Mouse (Mus musculus): Measurements from ENCODE around the gene Fcgr3. TPM values are rescaled to one million over a fixed set of nuclear protein-coding genes. Genes with fewer than 3 reads are reported as not detected.
A peak's percentile ranks its signal among the peaks of the same experiment; 100 is the strongest.

Gene Fcgr3
- polyA plus RNA-seq, 1 experiment from 2014 or later, result 4.3 TPM

DNA sequence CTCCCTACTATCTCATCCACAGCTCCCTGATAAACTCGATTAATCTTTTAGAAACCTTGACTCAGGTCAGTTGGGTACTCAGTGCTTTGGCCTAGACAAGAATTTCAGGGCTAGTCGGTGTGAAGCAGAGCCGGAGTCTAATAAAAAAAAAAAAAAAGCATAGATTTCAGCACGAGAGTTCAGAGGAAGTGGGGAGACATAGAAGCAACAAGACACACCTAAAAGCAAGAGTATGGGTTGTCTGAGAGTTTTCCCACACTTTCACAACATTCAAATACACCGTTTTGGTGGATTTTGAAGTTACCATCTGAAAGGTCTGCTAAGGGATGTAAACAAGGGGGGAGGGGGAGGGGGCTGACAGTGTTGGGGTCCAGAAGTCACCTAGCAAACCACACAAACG is 59.7 kb downstream of the Fcgr3 start:
- Histone ChIP-seq H3K27ac (ENCODE audit: low read depth, low read length) (no peak overlapping the region), H3K9me3 (ENCODE audit: control insufficient read depth, low read length) (no peaks in the 10 kb centered on the region), H3K36me3 (ENCODE audit: control insufficient read depth, insufficient read depth, low read length) (no peaks in the 10 kb centered on the region), H3K4me2 (ENCODE audit: low read depth, low read length, severe bottlenecking) (no peak overlapping the region), H3K4me3 (ENCODE audit: low read depth, low read length) (no peak overlapping the region), H3K9ac (ENCODE audit: low read length) (no peak overlapping the region), H3K27me3 (ENCODE audit: control insufficient read depth, insufficient read depth, low read length) (no peaks in the 10 kb centered on the region), H3K4me1 (replicated peaks; ENCODE audit: control insufficient read depth, insufficient read depth, low read length) (no peaks in the 10 kb centered on the region)
- DNase-seq (ENCODE audit: low spot score), result no peak
- ATAC-seq (replicated peaks; ENCODE audit: low FRiP score), result no peak
- 75% methylated on average over 6 of the region's 6 CpGs for WGBS

Small RNAs within 50 kb of the gene (microRNA-seq; reads per million reads assigned to microRNA genes)
- gene Gm27552 (ENCODE audit: insufficient number of aligned reads) (not detected), gene Gm27844 (ENCODE audit: insufficient number of aligned reads) (not detected), gene Mir6546 (ENCODE audit: insufficient number of aligned reads) (11.8 reads per million, percentile 6 among the genes with 10 or more reads in this experiment)

Other genes starting within 250 kb of the Fcgr3 start
- 8.9 and 9.8 TPM in 2 replicates for gene Atf6, start 197.2 kb downstream of the Fcgr3 start, polyA plus RNA-seq (2014; fragmentation: Nextera tagmentation; extraction: Ambion mirVana)
- gene Gm26620, start 179.9 kb downstream of the Fcgr3 start, polyA plus RNA-seq (2014; fragmentation: Nextera tagmentation; extraction: Ambion mirVana), result 0.37 TPM in 1 of 2 replicates, not detected in the other
- gene Dusp12, start 179.4 kb downstream of the Fcgr3 start, polyA plus RNA-seq (2014; fragmentation: Nextera tagmentation; extraction: Ambion mirVana), result 28.7 and 29.3 TPM in 2 replicates
- not detected in 2 replicates for gene Fcrlb, start 152.0 kb downstream of the Fcgr3 start, polyA plus RNA-seq (2014; fragmentation: Nextera tagmentation; extraction: Ambion mirVana)
- not detected in 2 replicates for gene Fcrla, start 137.4 kb downstream of the Fcgr3 start, polyA plus RNA-seq (2014; fragmentation: Nextera tagmentation; extraction: Ambion mirVana)
- 0.31 TPM in 1 of 2 replicates, not detected in the other for gene Fcgr2b, start 88.4 kb downstream of the Fcgr3 start, polyA plus RNA-seq (2014; fragmentation: Nextera tagmentation; extraction: Ambion mirVana)
- 0.21 and 0.35 TPM in 2 replicates for gene Fcgr4, start 46.0 kb downstream of the Fcgr3 start, polyA plus RNA-seq (2014; fragmentation: Nextera tagmentation; extraction: Ambion mirVana)
- 1.5 and 2.9 TPM in 2 replicates for gene Cfap126, start 49.0 kb upstream of the Fcgr3 start, polyA plus RNA-seq (2014; fragmentation: Nextera tagmentation; extraction: Ambion mirVana)
- gene Sdhc, start 85.7 kb upstream of the Fcgr3 start, polyA plus RNA-seq (2014; fragmentation: Nextera tagmentation; extraction: Ambion mirVana), result 272 and 277 TPM in 2 replicates
- 0.13 TPM in 1 of 2 replicates, not detected in the other for gene Mpz, start 85.8 kb upstream of the Fcgr3 start, polyA plus RNA-seq (2014; fragmentation: Nextera tagmentation; extraction: Ambion mirVana)
- gene Pcp4l1, start 131.3 kb upstream of the Fcgr3 start, polyA plus RNA-seq (2014; fragmentation: Nextera tagmentation; extraction: Ambion mirVana), result 7.3 and 8.2 TPM in 2 replicates
- gene Nr1i3, start 149.0 kb upstream of the Fcgr3 start, polyA plus RNA-seq (2014; fragmentation: Nextera tagmentation; extraction: Ambion mirVana), result 0.17 and 0.23 TPM in 2 replicates
- 31.6 and 39.2 TPM in 2 replicates for gene Tomm40l, start 157.6 kb upstream of the Fcgr3 start, polyA plus RNA-seq (2014; fragmentation: Nextera tagmentation; extraction: Ambion mirVana)
- 1.6 and 1.9 TPM in 2 replicates for gene Apoa2, start 160.1 kb upstream of the Fcgr3 start, polyA plus RNA-seq (2014; fragmentation: Nextera tagmentation; extraction: Ambion mirVana)
- 18.4 and 18.6 TPM in 2 replicates for gene Fcer1g, start 169.4 kb upstream of the Fcgr3 start, polyA plus RNA-seq (2014; fragmentation: Nextera tagmentation; extraction: Ambion mirVana)
- gene Adamts4, start 185.5 kb upstream of the Fcgr3 start, polyA plus RNA-seq (2014; fragmentation: Nextera tagmentation; extraction: Ambion mirVana), result 6.6 and 7.1 TPM in 2 replicates
- gene Ndufs2, start 186.5 kb upstream of the Fcgr3 start, polyA plus RNA-seq (2014; fragmentation: Nextera tagmentation; extraction: Ambion mirVana), result 257 and 264 TPM in 2 replicates
- 72.3 and 75.5 TPM in 2 replicates for gene B4galt3, start 205.4 kb upstream of the Fcgr3 start, polyA plus RNA-seq (2014; fragmentation: Nextera tagmentation; extraction: Ambion mirVana)
- 66.3 and 67.6 TPM in 2 replicates for gene Ppox, start 216.3 kb upstream of the Fcgr3 start, polyA plus RNA-seq (2014; fragmentation: Nextera tagmentation; extraction: Ambion mirVana)
- 110 and 114 TPM in 2 replicates for gene Usp21, start 223.1 kb upstream of the Fcgr3 start, polyA plus RNA-seq (2014; fragmentation: Nextera tagmentation; extraction: Ambion mirVana)
- 92.4 and 97.5 TPM in 2 replicates for gene Ufc1, start 230.1 kb upstream of the Fcgr3 start, polyA plus RNA-seq (2014; fragmentation: Nextera tagmentation; extraction: Ambion mirVana)